Mouse (Mus musculus) G1E (cell line): Measurements from ENCODE around the gene Ttc8. TPM values are rescaled to one million over a fixed set of nuclear protein-coding genes. Genes with fewer than 3 reads are reported as not detected.

ENCODE experiments used
- ATAC-seq: 2 replicates; pipeline ENCODE4 v1.8.0; 2016; ENCODE audit warnings: mild to moderate bottlenecking; ENCODE audit not compliant: insufficient number of reproducible peaks, poor library complexity, low FRiP score, severe bottlenecking; ENCODE audit errors: extremely low read depth
- DNase-seq: peaks from one replicate; pipeline ENCODE4 v3.0.0; 2012; ENCODE audit warnings: low spot score
- H3K27me3 ChIP-seq: 2 replicates; pipeline ENCODE4 v1.6.1; 2012; ENCODE audit warnings: mild to moderate bottlenecking, low read length, inconsistent platforms; ENCODE audit not compliant: insufficient read depth
- H3K36me3 ChIP-seq: replicated peaks from 2 replicates; pipeline ENCODE3; 2012; ENCODE audit warnings: mild to moderate bottlenecking, inconsistent platforms
- H3K4me1 ChIP-seq: 2 replicates; pipeline ENCODE4 v1.6.1; 2012; ENCODE audit warnings: low read depth, low read length, inconsistent platforms, mixed read lengths; ENCODE audit not compliant: insufficient read depth
- H3K4me3 ChIP-seq: 2 replicates; pipeline ENCODE4 v1.5.1; 2012; ENCODE audit warnings: low read depth, mild to moderate bottlenecking, inconsistent platforms, low read length, moderate library complexity, mixed read lengths
- H3K9me3 ChIP-seq: replicated peaks from 2 replicates; pipeline ENCODE4 v1.6.1; 2012; ENCODE audit warnings: inconsistent platforms
- CTCF ChIP-seq: IDR thresholded peaks from 2 replicates; pipeline ENCODE4 v1.5.1; 2012; ENCODE audit warnings: low read depth, low read length, inconsistent platforms, mixed read lengths
- GATA1 ChIP-seq: IDR thresholded peaks from 2 replicates; pipeline ENCODE4 v1.6.1; 2012; ENCODE audit warnings: borderline replicate concordance, low read length, inconsistent platforms, mixed read lengths
- GATA2 ChIP-seq: IDR thresholded peaks from 2 replicates; pipeline ENCODE4 v1.6.1; 2012; ENCODE audit warnings: low read depth, low read length, inconsistent platforms, borderline replicate concordance
- POLR2AphosphoS5 ChIP-seq: IDR thresholded peaks from 2 replicates; pipeline ENCODE4 v1.6.1; 2012; ENCODE audit warnings: low read depth, low read length, inconsistent platforms; ENCODE audit not compliant: insufficient replicate concordance
- TAL1 ChIP-seq: conservative IDR thresholded peaks from 2 replicates; pipeline ENCODE4 v1.6.1; 2012; ENCODE audit warnings: low read depth, low read length, inconsistent platforms, mixed read lengths
- polyA plus RNA-seq: library from polyadenylated mRNA; stranded (reverse); fragments of >175 nt; gene quantifications from 2 replicates; pipeline ENCODE4 v1.2.3, GENCODE M21; 2012
- total RNA-seq, 2 experiments: library from RNA; stranded (forward) in 1 of 2; stranded (reverse) in 1 of 2; fragments of 200-1000 nt in 1 of 2; fragments of >200 nt in 1 of 2; fragmentation: Nextera tagmentation in 1 of 2; gene quantifications; 2 replicates each; pipeline ENCODE4 v1.2.3; 2014 to 2017

Gene Ttc8
- total and polyA plus RNA-seq, 3 experiments: 0.14 to 1.1 TPM; not detected in 1

DNA sequence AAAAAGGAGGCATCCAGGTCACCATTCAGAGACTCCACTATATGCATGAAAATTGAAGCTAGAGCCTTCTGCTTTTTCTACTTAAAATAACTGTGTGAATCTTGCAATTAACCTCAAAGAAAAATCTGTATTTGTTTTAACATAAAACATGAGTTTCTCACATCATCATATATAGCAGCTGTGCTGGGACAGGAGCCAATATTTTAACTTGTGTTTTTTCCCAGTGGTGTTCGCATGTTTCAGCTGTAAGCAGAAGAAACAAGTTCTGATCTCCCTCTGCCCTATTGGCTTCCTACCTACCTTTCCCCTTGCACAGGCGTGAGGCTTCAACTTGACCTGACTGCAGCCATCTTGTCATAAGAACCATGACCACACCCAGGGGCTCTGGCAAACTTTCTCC, 64.4 kb downstream of the Ttc8 start:
- H3K4me3 ChIP-seq: no peak overlapping the region
- no peaks in the 10 kb centered on the region for H3K4me1 ChIP-seq
- no peak for DNase-seq
- ATAC-seq: no peak
- TF ChIP-seq CTCF: no peak
- no peak for TF ChIP-seq GATA2
- no peak for TF ChIP-seq POLR2AphosphoS5
- TF ChIP-seq GATA1: no peak
- TF ChIP-seq TAL1: no peak
- no peaks in the 10 kb centered on the region for H3K36me3 ChIP-seq
- peaks cover under 1% of the 10 kb centered on the region for H3K27me3 ChIP-seq
- H3K9me3 ChIP-seq: no peaks in the 10 kb centered on the region; the same call in 1 of the 2 replicates

DNA sequence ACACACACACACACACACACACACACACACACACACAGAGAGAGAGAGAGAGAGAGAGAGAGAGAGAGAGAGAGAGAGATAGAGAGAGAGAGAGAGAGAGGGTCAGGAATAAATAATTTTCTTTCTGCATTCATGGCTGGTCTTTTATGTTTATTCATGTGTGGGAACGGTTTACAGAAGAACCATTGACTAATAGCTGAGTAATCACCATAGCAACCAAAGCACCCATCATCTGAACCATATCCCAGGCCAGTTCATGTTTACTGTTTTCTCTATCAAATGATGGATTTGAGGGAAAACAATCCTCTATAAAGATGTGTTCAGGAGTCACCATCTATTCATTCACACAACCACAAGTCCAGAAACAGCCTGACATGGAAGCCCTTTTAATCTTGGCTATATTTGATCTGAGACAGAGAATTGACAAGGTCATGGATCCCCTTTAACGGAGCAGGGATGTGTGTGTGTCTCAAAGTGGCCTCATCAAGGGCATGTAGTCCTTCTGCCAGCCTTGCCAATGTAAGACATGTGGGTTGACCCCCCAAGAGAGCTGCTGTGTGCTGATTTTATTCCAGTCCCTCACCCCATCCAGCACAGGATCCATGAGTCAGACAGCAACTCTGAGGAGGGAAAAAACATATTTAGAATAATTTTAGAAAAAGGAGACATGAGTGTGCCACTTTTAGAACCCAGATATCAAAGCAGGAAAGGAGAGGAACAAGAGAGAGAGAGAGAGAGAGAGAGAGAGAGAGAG, 70.9 kb downstream of the Ttc8 start:
- ATAC-seq: no peak
- no peak for DNase-seq
- Histone ChIP-seq H3K27me3 (peaks cover 2% of the 10 kb centered on the region; the same call in 1 of the 2 replicates), H3K36me3 (no peaks in the 10 kb centered on the region), H3K4me3 (no peak overlapping the region), H3K9me3 (peaks cover 3% of the 10 kb centered on the region; the same call in 1 of the 2 replicates), H3K4me1 (peaks cover 11% of the 10 kb centered on the region)
- TF ChIP-seq GATA2 (no peak), GATA1 (no peak), POLR2AphosphoS5 (no peak), CTCF (no peak), TAL1 (no peak)

DNA sequence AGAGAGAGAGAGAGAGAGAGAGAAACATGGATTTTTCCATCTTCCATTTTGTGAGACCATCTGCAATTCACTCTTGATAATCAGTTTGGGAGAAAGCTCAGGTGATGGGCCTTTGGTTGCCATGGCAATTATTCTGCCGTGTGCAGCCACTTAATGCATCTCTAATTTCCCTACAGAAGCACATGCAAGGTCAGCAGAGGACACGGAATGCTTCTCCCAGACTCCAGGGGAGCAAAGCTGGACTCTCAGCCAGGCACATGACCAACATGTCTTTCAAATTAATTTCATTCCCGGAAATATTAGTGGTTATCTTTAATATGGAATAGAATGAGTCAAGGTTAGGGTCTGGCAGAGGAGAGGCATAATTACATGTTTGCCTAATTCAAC, 71.4 kb downstream of the Ttc8 start:
- DNase-seq (no peak), ATAC-seq (no peak)
- Histone ChIP-seq H3K4me3 (no peak overlapping the region), H3K4me1 (peaks cover 16% of the 10 kb centered on the region), H3K27me3 (peaks cover 2% of the 10 kb centered on the region; the same call in 1 of the 2 replicates), H3K36me3 (no peaks in the 10 kb centered on the region), H3K9me3 (peaks cover 3% of the 10 kb centered on the region; the same call in 1 of the 2 replicates)
- TF ChIP-seq POLR2AphosphoS5: no peak
- TF ChIP-seq CTCF: no peak
- no peak for TF ChIP-seq GATA1
- no peak for TF ChIP-seq TAL1
- TF ChIP-seq GATA2: no peak

DNA sequence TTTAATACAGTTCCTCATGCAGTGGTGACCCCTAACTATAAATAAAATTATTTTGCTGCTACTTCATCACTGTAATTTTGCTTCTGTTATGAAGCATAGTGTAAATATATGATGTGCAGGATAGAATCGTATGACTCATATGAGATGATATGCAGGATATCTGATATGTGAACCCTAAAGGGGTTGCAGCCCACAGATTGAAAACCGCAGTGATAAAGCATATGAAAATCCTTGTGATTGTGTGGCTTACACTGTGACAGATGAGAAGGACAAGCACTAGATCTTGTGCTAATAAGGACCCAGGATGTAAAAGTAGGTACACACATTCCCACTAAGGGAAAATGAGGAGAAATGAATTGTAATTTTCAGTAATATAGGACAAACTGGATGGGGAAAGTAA, 73.4 kb downstream of the Ttc8 start:
- Histone ChIP-seq H3K9me3 (peaks cover 8% of the 10 kb centered on the region), H3K36me3 (no peaks in the 10 kb centered on the region), H3K4me3 (no peak overlapping the region), H3K27me3 (peaks cover 2% of the 10 kb centered on the region; the same call in 1 of the 2 replicates), H3K4me1 (peaks cover 35% of the 10 kb centered on the region)
- ATAC-seq: no peak
- TF ChIP-seq POLR2AphosphoS5: no peak
- no peak for TF ChIP-seq GATA2
- no peak for TF ChIP-seq GATA1
- TF ChIP-seq TAL1: no peak
- no peak for TF ChIP-seq CTCF
- DNase-seq: no peak

DNA sequence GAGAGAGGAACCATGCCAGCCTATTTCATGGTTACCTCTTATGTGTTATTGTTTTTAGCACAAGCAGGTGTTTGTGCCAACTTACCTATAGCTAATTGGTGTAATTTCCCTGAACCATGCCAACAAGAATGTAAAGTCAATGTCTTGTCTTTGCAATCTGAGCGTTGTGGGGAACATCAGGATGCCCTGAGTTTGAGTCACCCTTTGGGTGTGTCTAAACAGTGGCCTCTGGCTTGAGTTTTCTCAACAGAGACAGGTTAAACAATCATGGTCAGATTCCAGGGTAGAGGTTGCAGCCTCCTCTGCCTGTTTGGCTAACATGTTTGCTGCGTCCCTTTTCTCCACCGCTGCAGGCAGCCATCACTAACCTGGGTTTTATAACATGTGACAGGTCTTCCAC, 74.0 kb downstream of the Ttc8 start:
- peaks cover 2% of the 10 kb centered on the region; the same call in 1 of the 2 replicates for H3K27me3 ChIP-seq
- ATAC-seq: no peak

DNA sequence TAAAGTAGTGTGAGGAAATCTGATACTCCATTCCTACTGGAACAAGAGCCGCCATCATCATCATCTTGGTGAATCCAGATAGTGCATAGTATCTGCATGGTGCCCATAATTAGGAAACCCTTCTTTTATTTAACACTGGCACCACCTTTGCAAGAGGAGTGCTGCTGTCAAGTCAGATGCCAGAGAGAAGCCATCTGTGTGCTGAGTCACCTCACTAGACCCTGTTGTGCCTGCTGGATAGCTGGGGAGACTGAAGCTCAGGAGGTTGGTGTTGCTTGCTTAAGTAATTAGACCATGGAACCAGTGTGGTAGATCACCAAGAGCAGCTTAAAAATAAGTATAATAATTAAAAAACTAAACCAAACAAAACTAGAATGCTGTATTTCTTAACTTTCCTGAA, 75.5 kb downstream of the Ttc8 start:
- DNase-seq: peak; percentile 48
- Histone ChIP-seq H3K27me3 (no peaks in the 10 kb centered on the region), H3K4me1 (peaks cover 42% of the 10 kb centered on the region), H3K36me3 (no peaks in the 10 kb centered on the region), H3K4me3 (no peak overlapping the region), H3K9me3 (peaks cover 10% of the 10 kb centered on the region)
- TF ChIP-seq GATA1 (no peak), CTCF (no peak), TAL1 (no peak), POLR2AphosphoS5 (no peak), GATA2 (no peak)
- 0 out of 2 replicates have a peak, but pooled peaks have one; percentile 37 for ATAC-seq

More for the DNA sequence above, 74.0 kb downstream of the Ttc8 start:
- no peak for TF ChIP-seq TAL1
- H3K9me3 ChIP-seq: peaks cover 10% of the 10 kb centered on the region
- H3K36me3 ChIP-seq: no peaks in the 10 kb centered on the region
- H3K4me3 ChIP-seq: no peak overlapping the region
- H3K4me1 ChIP-seq: peaks cover 38% of the 10 kb centered on the region
- DNase-seq: no peak
